Comparison of ENCODE assay signal across 38 mouse cellular contexts in the genomic region with DNA sequence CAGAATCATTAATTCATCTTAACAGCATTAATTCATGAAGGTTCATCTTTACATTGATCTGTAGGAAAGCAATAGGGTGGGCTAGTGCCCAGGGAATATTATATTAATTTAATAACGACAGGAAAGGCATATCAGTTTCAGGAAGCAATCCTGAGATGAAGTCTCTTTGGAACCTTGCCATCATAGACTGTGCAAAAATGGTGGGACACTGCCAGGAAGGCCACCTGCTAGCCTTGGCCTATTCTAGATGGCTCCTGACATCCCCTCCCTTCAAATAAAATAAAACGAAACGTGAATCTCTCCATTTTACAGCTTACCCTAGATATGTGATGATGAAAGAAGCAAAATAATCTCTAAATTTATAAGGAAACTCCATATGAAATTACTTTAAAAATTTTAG. TPM values are rescaled to one million over a fixed set of nuclear protein-coding genes. Genes with fewer than 3 reads are reported as not detected.
"Had no signal": no experiment of that assay in that cellular context is flagged by ENCODE, and none has a peak within 500 bp of the region (broad histone marks: within the 10 kb centered on the region; RNA-seq: fewer than 3 reads in every experiment).

No protein-coding gene starts in this region.

- H3K4me1 ChIP-seq: embryonic facial prominence, embryonic 10.5 days; embryonic facial prominence, embryonic 12.5 days; embryonic facial prominence, embryonic 13.5 days; embryonic facial prominence, embryonic 15.5 days; forebrain, embryonic 10.5 days; forebrain, embryonic 12.5 days; forebrain, embryonic 13.5 days; forebrain, embryonic 15.5 days; heart, embryonic 10.5 days had no signal

- H3K4me3 ChIP-seq: embryonic facial prominence, embryonic 10.5 days; embryonic facial prominence, embryonic 12.5 days; embryonic facial prominence, embryonic 13.5 days; embryonic facial prominence, embryonic 15.5 days; erythroblast, embryonic 14.5 days; forebrain, embryonic 10.5 days; forebrain, embryonic 12.5 days; forebrain, embryonic 13.5 days; forebrain, embryonic 15.5 days; gastrocnemius, adult 2 months; heart, adult 2 months; heart, embryonic 10.5 days had no signal

- H3K27ac ChIP-seq: embryonic facial prominence, embryonic 10.5 days; embryonic facial prominence, embryonic 12.5 days; embryonic facial prominence, embryonic 13.5 days; embryonic facial prominence, embryonic 15.5 days; forebrain, embryonic 10.5 days; forebrain, embryonic 12.5 days; forebrain, embryonic 13.5 days; forebrain, embryonic 15.5 days; gastrocnemius, adult 2 months; heart, adult 2 months; heart, embryonic 10.5 days had no signal

- H3K27me3 ChIP-seq: embryonic facial prominence, embryonic 15.5 days; forebrain, embryonic 15.5 days had no signal

- DNase-seq: cerebellum, adult 8-10 months; cerebellum, adult 9-10 months; cerebellum, adult 9-11 months; cerebellum, postnatal 25 days; embryo, embryonic 11 days; forebrain, postnatal 0 days; gastrocnemius, adult 2 months; gastrocnemius, postnatal 10 days; gastrocnemius, postnatal 14 days; gastrocnemius, postnatal 25 days; gastrocnemius, postnatal 36 days; heart, adult 11 months; heart, adult 18-20 months; heart, adult 2 months had no signal

RNA-seq across cellular contexts. Expression of a gene that starts 41.3 kb away (rescaled TPM):
- total RNA-seq: common myeloid progenitor, adult 5-6 weeks; forebrain, postnatal 0 days; gastrocnemius, adult 18-20 months; gastrocnemius, adult 2 months; gastrocnemius, adult 8-10 months; gastrocnemius, postnatal 10 days; gastrocnemius, postnatal 14 days; gastrocnemius, postnatal 25 days; gastrocnemius, postnatal 36 days; gastrocnemius, postnatal 4 days; granulocyte monocyte progenitor cell, adult 5-6 weeks; heart, adult 18-20 months; heart, adult 2 months; heart, adult 8-10 months had no signal
- polyA plus RNA-seq: cortical plate, adult 2 months; embryonic facial prominence, embryonic 10.5 days; embryonic facial prominence, embryonic 11.5 days; embryonic facial prominence, embryonic 12.5 days; embryonic facial prominence, embryonic 14.5 days; erythroblast, embryonic 14.5 days; forebrain, embryonic 10.5 days; forebrain, embryonic 11.5 days; forebrain, embryonic 12.5 days; forebrain, embryonic 13.5 days; forebrain, embryonic 14.5 days; forebrain, embryonic 15.5 days; forebrain, embryonic 16.5 days; forebrain, postnatal 0 days; frontal cortex, adult 2 months; gonadal fat pad, adult 2 months; heart, adult 2 months; heart, embryonic 10.5 days had no signal

RNA-seq across cellular contexts. Expression of a gene that starts 52.8 kb away (rescaled TPM):
- total RNA-seq: common myeloid progenitor, adult 5-6 weeks; forebrain, postnatal 0 days; gastrocnemius, adult 18-20 months; gastrocnemius, adult 2 months; gastrocnemius, adult 8-10 months; gastrocnemius, postnatal 14 days; gastrocnemius, postnatal 25 days; gastrocnemius, postnatal 36 days; gastrocnemius, postnatal 4 days; granulocyte monocyte progenitor cell, adult 5-6 weeks; heart, adult 18-20 months; heart, adult 2 months; heart, adult 8-10 months had no signal
- polyA plus RNA-seq: cortical plate, adult 2 months; embryonic facial prominence, embryonic 10.5 days; embryonic facial prominence, embryonic 12.5 days; embryonic facial prominence, embryonic 13.5 days; erythroblast, embryonic 14.5 days; forebrain, embryonic 10.5 days; forebrain, embryonic 11.5 days; forebrain, embryonic 12.5 days; forebrain, embryonic 13.5 days; forebrain, embryonic 14.5 days; forebrain, embryonic 15.5 days; forebrain, embryonic 16.5 days; heart, embryonic 10.5 days had no signal
